Mouse (Mus musculus) limb, embryonic 14.5 days (tissue): ENCODE measurements around the gene Grm1. TPM values are rescaled to one million over a fixed set of nuclear protein-coding genes. Genes with fewer than 3 reads are reported as not detected.

Experiments
- ATAC-seq: fragments of 200-750 bp; cut with Nextera tagmentation; 2 replicates; pipeline ENCODE4 v1.8.0; 2017; ENCODE audit warnings: low read depth, moderate number of reproducible peaks, moderate TSS enrichment; ENCODE audit not compliant: low FRiP score
- DNase-seq: peaks from one replicate; pipeline ENCODE4 v3.0.0-alpha.2; 2015; ENCODE audit warnings: low spot score
- H3K27ac ChIP-seq: fragments of 300-500 bp; sonication (generic); replicated peaks from 2 replicates; pipeline ENCODE4 v1.5.1; 2014; ENCODE audit warnings: low read depth, mild to moderate bottlenecking, low read length, moderate library complexity, mixed read lengths
- H3K27me3 ChIP-seq: fragments of 300-500 bp; sonication (generic); 2 replicates; pipeline ENCODE4 v1.6.1; 2014; ENCODE audit warnings: low read length, mixed read lengths; ENCODE audit not compliant: control insufficient read depth, insufficient read depth
- H3K36me3 ChIP-seq: fragments of 300-500 bp; sonication (generic); 2 replicates; pipeline ENCODE4 v1.6.1; 2014; ENCODE audit warnings: mild to moderate bottlenecking, low read length, moderate library complexity, mixed read lengths; ENCODE audit not compliant: control insufficient read depth, insufficient read depth
- H3K4me1 ChIP-seq: fragments of 300-500 bp; sonication (generic); 2 replicates; pipeline ENCODE4 v1.6.1; 2014; ENCODE audit warnings: antibody characterized with exemption, low read length, mixed read lengths; ENCODE audit not compliant: control insufficient read depth, insufficient read depth
- H3K4me2 ChIP-seq: fragments of 300-500 bp; sonication (generic); replicated peaks from 2 replicates; pipeline ENCODE4 v1.6.1; 2014; ENCODE audit warnings: low read depth, mild to moderate bottlenecking, low read length, moderate library complexity; ENCODE audit not compliant: severe bottlenecking
- H3K4me3 ChIP-seq: fragments of 300-500 bp; sonication (generic); replicated peaks from 2 replicates; pipeline ENCODE4 v1.5.1; 2014; ENCODE audit warnings: low read length
- H3K9ac ChIP-seq: fragments of 300-500 bp; sonication (generic); 2 replicates; pipeline ENCODE4 v1.6.1; 2014; ENCODE audit warnings: mild to moderate bottlenecking, low read depth, low read length, moderate library complexity; ENCODE audit not compliant: severe bottlenecking
- H3K9me3 ChIP-seq: fragments of 300-500 bp; sonication (generic); 2 replicates; pipeline ENCODE4 v1.6.1; 2016; ENCODE audit warnings: low read length; ENCODE audit not compliant: control insufficient read depth
- POLR2A ChIP-seq: fragments of 200-500 bp; IDR thresholded peaks from 2 replicates; pipeline ENCODE4 v1.8.0; 2012; ENCODE audit warnings: inconsistent platforms, mild to moderate bottlenecking, moderate library complexity, borderline replicate concordance; ENCODE audit not compliant: insufficient read depth, insufficient read length; ENCODE audit errors: extremely low read depth
- WGBS: fragments of 180-500 bp; shearing (Covaris S2); extraction: QIAGEN DNeasy Blood & Tissue Kit; methylation state at CpG from one replicate; pipeline ENCODE4 v1.1.7; 2014; 5-methylcytosine and 5-hydroxymethylcytosine counted together
- polyA plus RNA-seq, 2 experiments: library from polyadenylated mRNA; depleted of rRNA in 1 of 2; stranded (reverse) in 1 of 2; unstranded in 1 of 2; fragments of >200 nt; fragmentation: Nextera tagmentation in 1 of 2; extraction: Ambion mirVana in 1 of 2; gene quantifications; 2 replicates each; pipeline versions ENCODE4 v1.2.1 to v1.2.3; 2012 to 2014

Gene Grm1
- polyA plus RNA-seq, 2 experiments: 0.08 to 0.19 TPM

GRCm38 (mm10) chr10:11013653-11014052 is 68.5 kb downstream of the Grm1 start:
- no peak overlapping the region for H3K4me2 ChIP-seq
- H3K27ac ChIP-seq: no peak overlapping the region
- no peak for ATAC-seq
- no peak overlapping the region for H3K4me3 ChIP-seq
- no peak overlapping the region for H3K9ac ChIP-seq
- H3K27me3 ChIP-seq: no peaks in the 10 kb centered on the region
- WGBS: 56% methylated on average over 3 of the region's 3 CpGs
- TF ChIP-seq POLR2A: no peak
- H3K36me3 ChIP-seq: no peaks in the 10 kb centered on the region
- H3K4me1 ChIP-seq: no peaks in the 10 kb centered on the region
- no peaks in the 10 kb centered on the region for H3K9me3 ChIP-seq
- no peak for DNase-seq

DNA sequence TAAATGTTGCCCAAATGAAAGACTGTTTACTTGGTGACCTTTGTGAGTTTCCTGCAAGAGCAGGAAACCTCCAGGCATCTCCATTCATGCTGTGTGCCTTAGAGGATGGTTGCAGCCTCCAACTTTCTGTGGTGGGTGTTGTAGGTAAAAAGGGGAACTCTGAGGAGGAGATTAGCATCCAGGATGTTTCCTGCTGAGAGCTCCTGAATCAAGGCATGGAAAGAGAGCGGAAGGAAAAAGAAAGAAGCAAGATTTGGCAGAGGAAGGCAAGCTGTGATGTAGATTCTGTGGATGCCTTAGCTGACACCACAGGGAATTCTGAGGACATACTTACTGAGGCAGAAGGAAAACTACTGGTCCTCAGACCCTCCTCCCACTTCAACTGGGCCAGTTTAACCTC is 85.4 kb downstream of the Grm1 start:
- Histone ChIP-seq H3K27me3 (no peaks in the 10 kb centered on the region), H3K36me3 (no peaks in the 10 kb centered on the region), H3K9ac (no peak overlapping the region), H3K4me2 (no peak overlapping the region), H3K4me1 (no peaks in the 10 kb centered on the region), H3K9me3 (no peaks in the 10 kb centered on the region), H3K4me3 (no peak overlapping the region), H3K27ac (no peak overlapping the region)
- no peak for TF ChIP-seq POLR2A
- ATAC-seq: no peak
- no peak for DNase-seq
- WGBS: 46% methylated on average over 1 of the region's 1 CpGs

DNA sequence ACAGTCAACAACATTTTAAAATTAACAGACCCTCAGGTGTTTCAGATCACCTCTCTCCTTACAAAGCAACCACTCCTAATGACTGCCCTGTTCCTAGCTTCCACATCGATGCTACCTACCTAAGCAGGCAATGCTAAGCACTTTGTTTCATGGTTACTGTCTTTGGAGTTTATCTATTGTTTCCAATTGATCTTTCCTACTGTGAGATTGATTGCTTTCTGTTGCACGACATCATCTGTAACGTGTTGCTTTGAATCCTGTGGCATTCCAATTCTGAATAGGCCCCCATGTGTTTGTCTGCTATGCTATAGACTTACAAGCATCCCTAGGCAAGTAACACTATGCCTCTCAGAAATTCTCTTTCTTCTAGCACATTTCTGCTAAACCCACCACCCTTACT is 90.4 kb downstream of the Grm1 start:
- 75% methylated on average over 3 of the region's 3 CpGs for WGBS
- TF ChIP-seq POLR2A: no peak
- no peak overlapping the region for H3K27ac ChIP-seq
- no peaks in the 10 kb centered on the region for H3K4me1 ChIP-seq
- H3K27me3 ChIP-seq: no peaks in the 10 kb centered on the region
- no peak overlapping the region for H3K4me3 ChIP-seq
- H3K9me3 ChIP-seq: no peaks in the 10 kb centered on the region
- no peak overlapping the region for H3K9ac ChIP-seq
- no peak overlapping the region for H3K4me2 ChIP-seq
- DNase-seq: no peak
- no peaks in the 10 kb centered on the region for H3K36me3 ChIP-seq
- ATAC-seq: no peak

GRCm38 (mm10) chr10:10971311-10971710 is 110.8 kb downstream of the Grm1 start:
- no peaks in the 10 kb centered on the region for H3K9me3 ChIP-seq
- H3K4me3 ChIP-seq: no peak overlapping the region
- no peaks in the 10 kb centered on the region for H3K4me1 ChIP-seq
- DNase-seq (no peak), ATAC-seq (no peak)
- no peaks in the 10 kb centered on the region for H3K36me3 ChIP-seq
- no peak overlapping the region for H3K9ac ChIP-seq
- H3K27ac ChIP-seq: no peak overlapping the region
- no peak overlapping the region for H3K4me2 ChIP-seq
- H3K27me3 ChIP-seq: no peaks in the 10 kb centered on the region
- no peak for TF ChIP-seq POLR2A
- 67% methylated on average over 2 of the region's 2 CpGs for WGBS

DNA sequence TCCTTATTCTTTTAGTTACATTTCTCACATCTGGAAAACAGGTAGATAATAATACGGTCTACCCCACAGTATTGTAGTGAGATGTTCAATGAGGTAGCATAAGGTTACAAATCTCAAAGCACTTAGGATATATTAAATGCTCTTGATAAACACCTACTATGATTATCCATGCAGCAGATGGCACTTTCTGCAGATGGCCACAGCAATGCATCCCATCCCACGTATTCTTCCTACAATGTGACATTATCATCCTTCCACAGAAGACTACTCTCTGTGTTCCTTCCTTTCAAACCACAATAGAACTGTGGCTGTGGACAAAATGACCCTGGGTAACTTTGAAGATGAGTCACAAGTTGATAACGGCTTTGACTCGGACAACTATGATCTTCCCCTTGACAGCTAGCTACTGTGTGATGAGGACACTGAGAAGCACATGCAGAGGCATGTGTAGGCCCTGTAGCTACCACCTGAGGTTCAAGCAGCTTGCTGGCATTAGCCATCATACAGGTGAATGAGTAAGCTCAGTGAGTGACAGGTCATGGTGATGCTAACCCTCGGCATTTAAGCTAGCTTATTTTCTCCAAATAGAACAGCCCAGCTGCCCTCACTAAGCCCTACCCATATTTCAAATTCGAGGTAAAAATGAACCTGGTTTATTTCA is 117.5 kb downstream of the Grm1 start:
- no peak for TF ChIP-seq POLR2A
- no peak for ATAC-seq
- 81% methylated on average over 6 of the region's 6 CpGs for WGBS
- no peaks in the 10 kb centered on the region for H3K27me3 ChIP-seq
- H3K4me3 ChIP-seq: no peak overlapping the region
- no peaks in the 10 kb centered on the region for H3K9me3 ChIP-seq
- H3K27ac ChIP-seq: no peak overlapping the region
- no peak overlapping the region for H3K9ac ChIP-seq
- H3K36me3 ChIP-seq: no peaks in the 10 kb centered on the region
- no peak for DNase-seq
- no peaks in the 10 kb centered on the region for H3K4me1 ChIP-seq
- no peak overlapping the region for H3K4me2 ChIP-seq
